Mouse (Mus musculus): ENCODE data around the gene Samd3.

DNA sequence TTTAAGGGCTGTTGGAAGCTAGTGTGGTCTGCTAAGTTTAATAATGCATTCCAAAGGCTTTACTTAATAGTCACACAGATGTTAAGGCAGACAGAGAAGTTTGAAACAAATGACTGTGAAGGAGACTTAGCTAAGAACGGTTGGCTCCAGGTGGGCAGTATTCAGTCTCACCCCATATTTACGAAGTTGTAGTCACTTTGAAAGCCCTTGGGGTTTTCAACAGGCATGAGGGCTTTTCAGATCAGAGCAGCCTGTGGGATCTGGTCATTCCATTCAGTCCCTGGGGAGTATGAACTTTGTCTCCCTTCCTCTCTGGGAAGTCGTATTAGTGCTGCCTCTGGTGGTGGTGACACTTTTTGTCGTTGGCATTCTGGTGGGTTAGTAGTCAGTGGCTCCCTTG, 9.1 kb downstream of the Samd3 start:
- no peak for TF ChIP-seq CTCF (IDR thresholded peaks at IDR 0.05)
- no peak for TF ChIP-seq POLR2A (IDR thresholded peaks at IDR 0.05; ENCODE audit: insufficient read depth, low read depth, low read length)
- no peak for TF ChIP-seq EP300 (IDR thresholded peaks at IDR 0.05; ENCODE audit: insufficient read depth, low read depth, low read length)

Data from heart, adult 2 months (tissue).